Mouse (Mus musculus): ENCODE measurements around the gene Wdr45. TPM values are rescaled to one million over a fixed set of nuclear protein-coding genes. Genes with fewer than 3 reads are reported as not detected.

Wdr45 gene
- total RNA-seq, 2 experiments from 2014 or later: 27.2 to 32.0 TPM

DNA sequence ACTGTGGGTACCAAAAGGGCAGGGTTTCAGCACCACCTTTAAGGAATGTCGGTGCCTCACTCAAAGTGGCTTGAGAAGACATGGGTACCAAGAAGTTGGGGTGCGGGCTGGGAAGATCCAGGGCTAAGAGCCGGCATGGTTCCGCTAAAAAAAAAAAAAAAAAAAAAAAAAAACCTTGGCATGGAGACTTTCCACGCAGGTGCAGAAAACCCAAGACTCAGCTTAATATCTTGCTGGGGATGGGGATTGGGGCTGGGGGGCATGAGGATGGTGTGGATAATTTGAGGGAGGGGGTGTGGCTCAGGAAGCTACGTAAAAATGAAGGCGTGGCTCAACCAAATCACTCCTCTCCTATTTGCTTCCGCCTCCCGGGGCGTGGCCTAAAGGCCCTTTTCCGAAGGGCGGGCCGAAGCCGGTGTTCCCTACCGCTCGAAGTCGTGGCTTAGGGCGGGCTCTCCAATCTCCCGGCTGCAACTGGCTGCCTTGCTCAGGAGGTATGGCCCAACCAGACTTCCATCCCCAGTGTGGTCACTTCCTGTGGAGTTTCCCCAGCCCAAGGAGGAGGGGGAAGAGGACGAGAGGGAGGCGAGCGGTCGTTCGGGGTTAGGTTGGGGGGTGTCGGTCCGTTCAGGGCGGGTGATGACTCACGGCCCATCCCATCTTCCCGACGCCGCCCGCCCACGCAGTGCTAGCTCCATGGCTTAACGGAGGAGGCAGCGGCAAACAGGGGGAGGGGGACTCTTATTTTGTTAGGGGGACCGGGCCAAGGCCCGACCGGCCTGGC, 48.2 kb downstream of the Wdr45 start, which contains the start of gene Tfe3:
TSS of gene Tfe3 (plus strand) at position 424 of the 784 bp plus-strand sequence.
- DNase-seq: peak; percentile 75 to 90
- intact Hi-C loops (cut with DNase I): no loop called here

DNA sequence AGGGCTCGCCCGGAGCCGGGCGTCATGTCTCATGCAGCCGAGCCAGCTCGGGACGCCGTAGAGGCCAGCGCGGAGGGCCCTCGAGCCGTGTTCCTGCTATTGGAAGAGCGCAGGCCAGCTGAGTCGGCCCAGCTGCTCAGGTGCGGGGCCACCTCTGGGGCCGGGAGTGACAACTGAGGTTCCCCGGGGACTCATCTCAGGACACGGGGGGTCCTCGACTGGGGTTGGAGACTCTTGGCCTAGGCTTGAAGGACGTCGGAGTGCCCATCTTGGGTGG, 48.7 kb downstream of the Wdr45 start:
- no peak for DNase-seq
- intact Hi-C loops (cut with DNase I): no loop called here

DNA sequence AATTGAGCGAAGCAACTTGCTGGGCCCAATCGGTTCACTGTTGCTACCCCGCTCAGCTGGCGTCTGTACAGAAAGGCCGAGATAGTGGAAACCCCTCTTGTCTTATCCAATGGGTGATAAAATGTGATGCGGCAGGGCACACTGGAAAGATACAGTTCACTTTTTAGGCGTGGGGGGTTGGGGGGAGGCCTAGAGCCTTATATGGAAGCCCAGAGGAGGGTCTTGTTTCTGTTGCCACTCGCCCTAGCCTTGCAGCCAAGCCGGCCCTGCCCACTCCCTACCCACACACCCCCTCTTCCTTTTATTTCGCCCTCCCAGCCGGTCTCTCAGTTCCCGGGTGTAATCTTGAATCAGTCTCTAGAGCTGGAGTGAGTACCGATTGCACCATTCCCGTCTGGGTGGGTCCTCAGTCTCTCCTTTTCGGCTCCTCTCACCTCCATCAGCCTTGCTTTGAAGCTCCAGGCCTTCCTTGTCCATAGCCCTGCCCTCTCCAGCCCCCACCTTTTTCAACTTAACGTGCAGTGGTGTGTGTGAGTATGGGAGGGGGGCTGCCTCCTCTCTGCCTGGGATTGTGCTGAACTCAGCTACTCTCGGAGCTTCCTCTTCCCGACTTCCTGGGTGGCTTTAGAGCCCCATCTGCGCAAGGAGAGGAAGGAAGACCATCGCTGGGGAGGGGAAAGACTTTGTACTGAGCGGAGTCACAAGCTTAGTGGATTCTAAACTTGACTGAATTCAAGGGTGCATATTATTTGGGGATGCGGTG, 49.7 kb downstream of the Wdr45 start:
- DNase-seq: no peak
- intact Hi-C loops (cut with DNase I): no loop called here

DNA sequence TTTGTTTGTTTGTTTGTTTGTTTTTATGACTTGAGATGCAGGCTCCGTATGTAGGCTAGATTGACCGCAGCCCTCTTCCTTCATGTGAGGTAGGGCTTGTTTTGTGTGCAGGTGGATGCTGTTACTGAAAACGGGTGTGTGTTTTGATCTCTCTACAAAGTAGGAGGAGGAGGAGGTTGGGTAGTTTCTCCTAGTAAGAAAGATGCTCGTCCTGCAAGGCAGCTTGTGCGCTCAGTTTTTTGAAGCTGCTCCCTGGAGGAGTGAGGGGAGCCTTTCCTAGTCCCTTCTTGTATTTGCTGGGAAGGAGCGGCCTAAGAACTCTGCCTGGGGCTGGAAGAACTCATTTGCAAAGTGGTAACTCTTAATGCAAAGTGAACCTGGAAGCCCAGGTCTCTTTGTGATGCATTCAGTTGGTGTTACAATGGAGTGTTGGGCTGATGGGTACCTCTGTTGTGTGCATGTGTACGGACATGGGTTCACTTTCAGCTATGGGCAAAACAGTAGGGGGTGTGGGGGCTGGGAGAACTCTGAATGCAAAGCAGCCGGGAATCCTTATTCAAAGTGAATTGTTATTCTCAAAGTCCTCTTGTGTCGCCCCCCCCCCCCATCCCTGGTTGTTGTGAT, 50.6 kb downstream of the Wdr45 start:
- no peak for DNase-seq
- intact Hi-C loops (cut with DNase I): no loop called here

DNA sequence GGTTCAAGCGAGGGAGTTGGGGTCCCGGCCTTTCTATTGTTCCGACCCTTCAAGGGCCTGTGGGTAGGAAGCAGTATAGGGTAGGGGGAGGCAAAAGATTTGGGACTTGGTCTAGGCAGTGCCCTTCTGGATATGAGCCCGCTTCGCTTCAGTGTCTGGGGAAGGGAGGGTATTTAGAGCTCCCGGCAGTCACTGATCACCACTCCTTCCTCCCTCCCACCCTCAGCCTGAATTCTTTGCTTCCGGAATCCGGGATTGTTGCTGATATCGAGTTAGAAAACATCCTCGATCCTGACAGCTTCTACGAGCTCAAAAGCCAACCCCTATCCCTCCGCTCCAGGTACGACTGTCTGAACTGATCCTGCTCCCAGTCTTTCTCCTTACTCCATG, 51.1 kb downstream of the Wdr45 start:
- no peak for DNase-seq
- intact Hi-C loops (cut with DNase I): no loop called here

DNA sequence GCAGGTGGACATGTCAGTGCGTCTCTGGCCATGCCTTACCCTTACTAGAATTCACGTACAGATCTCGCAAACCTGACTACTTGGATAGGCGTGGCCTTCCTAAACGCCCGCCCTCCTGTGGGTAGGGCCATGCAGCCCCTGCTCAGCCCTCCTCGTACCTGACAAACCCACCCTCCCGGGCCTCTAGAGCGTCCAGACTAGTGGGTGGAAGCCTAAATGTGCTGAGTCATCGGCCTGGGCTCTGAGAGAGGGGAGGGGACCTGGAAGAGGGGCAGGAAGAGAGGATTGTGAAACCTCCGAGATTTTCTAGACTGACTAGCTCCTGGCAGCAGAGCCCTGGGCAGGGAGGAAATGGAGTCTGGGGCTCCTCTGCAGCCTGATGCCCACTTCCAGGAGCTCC, 51.6 kb downstream of the Wdr45 start:
- DNase-seq: peak; percentile 9 to 25
- intact Hi-C loops (cut with DNase I): no loop called here

DNA sequence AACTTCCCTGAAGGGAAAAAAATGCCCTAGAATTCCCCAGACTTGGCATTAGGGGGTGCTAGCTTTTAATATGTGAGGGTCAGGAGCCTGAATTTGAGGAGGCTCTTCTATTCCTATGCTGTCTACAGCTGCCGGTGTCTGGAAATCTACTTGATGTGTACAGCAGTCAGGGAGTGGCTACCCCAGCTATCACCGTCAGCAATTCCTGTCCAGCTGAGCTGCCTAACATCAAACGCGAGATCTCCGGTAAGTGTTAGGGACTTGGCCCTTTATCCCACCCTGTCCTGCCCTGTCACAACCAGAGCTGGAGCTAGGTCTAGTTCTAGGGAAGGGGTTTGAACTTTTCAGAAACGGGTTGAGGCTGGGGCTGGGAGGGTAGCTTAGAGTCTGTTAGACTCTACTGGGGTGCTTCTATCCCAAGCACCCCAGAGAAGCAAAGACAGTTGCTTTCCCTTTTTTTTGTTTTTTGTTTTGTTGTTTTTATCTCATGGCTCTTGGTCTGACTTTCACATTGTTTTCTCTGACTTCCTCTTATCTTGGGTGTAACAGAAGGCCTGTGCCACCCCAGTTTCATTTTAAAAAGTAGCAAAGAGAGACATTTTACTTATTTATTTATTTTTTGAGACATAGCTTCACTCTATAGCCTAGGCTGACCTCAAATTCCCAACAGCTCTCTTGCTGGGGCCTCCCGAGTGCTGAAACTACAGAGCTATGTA, 55.3 kb downstream of the Wdr45 start:
- intact Hi-C loops (cut with DNase I): loop anchor here (5.0 kb wide), 1 partner anchor 32 kb away; no protein-coding TSS in a partner anchor

DNA sequence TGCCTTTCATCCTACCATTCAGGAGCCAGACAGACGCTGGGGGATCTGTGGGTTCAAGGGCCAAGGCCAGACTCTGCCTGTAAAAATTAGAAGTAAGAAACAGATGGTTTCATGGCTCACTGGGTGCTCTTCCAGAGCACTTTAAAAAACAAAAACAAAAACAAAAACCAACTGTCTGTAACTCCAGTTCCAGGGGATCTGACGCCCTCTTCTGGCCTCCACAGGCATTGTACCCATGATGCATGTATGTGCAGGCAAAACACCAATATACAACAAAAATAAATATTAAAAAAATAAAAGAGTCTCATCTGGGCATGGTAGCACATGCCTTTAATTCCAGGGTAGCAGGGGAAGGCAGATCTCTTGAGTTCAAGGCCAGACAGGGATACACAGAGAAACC, 58.6 kb downstream of the Wdr45 start:
- no peak for DNase-seq

More for the DNA sequence above, 55.3 kb downstream of the Wdr45 start:
- no peak for DNase-seq

DNA sequence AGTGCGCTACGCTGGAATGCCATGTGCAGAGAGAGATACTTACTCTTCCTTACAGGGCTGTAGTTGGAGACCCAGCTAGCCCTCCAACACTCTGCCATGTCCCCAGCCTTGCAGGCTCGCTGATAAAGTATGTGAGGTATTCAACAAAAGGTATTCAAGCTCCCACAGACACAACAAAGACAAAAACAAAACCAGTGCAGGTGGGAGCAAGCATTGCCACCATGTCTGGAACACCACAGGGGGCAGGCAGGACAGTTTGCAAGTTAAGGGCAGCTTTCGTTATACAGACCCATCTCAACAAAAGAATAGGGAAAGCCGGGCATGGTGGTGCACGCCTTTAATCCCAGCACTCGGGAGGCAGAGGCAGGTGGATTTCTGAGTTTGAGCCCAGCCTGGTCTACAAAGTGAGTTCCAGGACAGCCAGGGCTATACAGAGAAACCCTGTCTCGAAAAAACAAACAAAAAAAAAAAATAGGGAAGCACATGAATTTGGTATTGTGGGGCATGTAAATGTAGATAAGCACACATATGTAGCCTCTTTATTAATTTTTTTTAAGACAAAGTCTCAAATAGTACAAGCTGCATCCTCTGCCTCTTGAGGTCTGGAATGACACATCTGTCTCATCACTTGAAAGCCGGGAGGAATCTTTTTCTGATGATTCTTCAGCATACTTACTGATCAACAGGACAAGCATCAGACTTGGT, 61.5 kb downstream of the Wdr45 start:
- DNase-seq: no peak
- intact Hi-C loops (cut with DNase I): no loop called here

More for the DNA sequence above, 58.6 kb downstream of the Wdr45 start:
- intact Hi-C loops (cut with DNase I): loop anchor here (5.0 kb wide), 1 partner anchor 35 kb away; no protein-coding TSS in a partner anchor

DNA sequence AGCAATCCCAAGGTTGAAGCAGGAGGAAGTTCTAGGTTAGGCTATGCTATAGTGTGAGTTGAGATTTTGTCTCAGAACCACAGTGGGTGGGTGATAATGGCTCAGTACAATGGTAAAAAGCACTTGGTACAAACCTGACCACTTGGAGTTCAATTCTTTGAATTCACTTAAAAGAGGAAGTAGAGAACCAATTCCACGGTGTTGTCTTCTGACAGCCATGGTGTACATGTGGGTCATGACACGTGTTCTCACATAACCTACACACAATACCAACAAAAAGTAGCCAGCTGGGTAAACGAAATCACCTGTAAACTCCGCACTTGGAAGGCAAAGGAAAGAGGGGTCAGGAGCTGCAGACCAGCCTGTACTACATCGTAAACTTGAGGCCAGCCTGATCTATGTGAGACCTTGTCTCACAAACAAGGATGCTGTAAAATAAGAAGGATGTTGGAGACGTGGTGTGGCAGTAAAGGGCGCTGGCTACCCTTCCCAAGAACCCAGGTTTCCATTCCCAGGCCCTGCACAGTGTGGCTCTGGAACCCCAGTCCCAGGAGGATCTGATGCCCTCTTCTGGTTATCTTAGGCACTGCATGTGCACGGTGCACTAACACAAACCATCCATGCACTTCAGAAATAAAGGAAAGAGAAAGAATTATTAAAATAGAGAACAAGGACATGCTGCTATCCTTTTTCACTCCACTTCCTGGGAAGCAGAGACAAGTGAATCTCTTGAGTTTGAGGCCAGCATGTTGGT, 62.4 kb downstream of the Wdr45 start:
- DNase-seq: peak in 1 of 2 experiments; percentile 45
- intact Hi-C loops (cut with DNase I): no loop called here

Other genes starting within 250 kb of the Wdr45 start
- gene Foxp3, start 140.7 kb upstream of the Wdr45 start, total RNA-seq (2021): under 1 TPM in 1 of 2 experiments, not detected in 1; 0.18 TPM
- gene Ppp1r3f, start 140.1 kb upstream of the Wdr45 start, total RNA-seq (2021): 1 to 10 TPM; 2.0 TPM
- 10 to 100 TPM in 1 of 2 experiments, 1 to 10 TPM in 1; 9.8 to 11.5 TPM for gene Ccdc22, start 108.8 kb upstream of the Wdr45 start, total RNA-seq (2021)
- not detected for gene Cacna1f, start 107.2 kb upstream of the Wdr45 start, total RNA-seq (2021)
- gene Syp, start 75.9 kb upstream of the Wdr45 start, total RNA-seq (2021): 1 to 10 TPM; 1.1 TPM
- gene Prickle3, start 57.1 kb upstream of the Wdr45 start, total RNA-seq (2021): 10 to 100 TPM; 23.1 to 24.9 TPM
- gene Plp2, start 42.9 kb upstream of the Wdr45 start, total RNA-seq (2021): 10 to 100 TPM; 28.0 to 43.2 TPM
- 10 to 100 TPM; 18.8 to 20.6 TPM for gene Magix, start 33.1 kb upstream of the Wdr45 start, total RNA-seq (2021)
- gene Gpkow, start 17.2 kb upstream of the Wdr45 start, total RNA-seq (2021): 10 to 100 TPM; 11.2 to 12.9 TPM
- gene Gm45208, start 7.9 kb downstream of the Wdr45 start, total RNA-seq (2021): not detected
- gene Praf2, start 14.1 kb downstream of the Wdr45 start, total RNA-seq (2021): 1 to 10 TPM; 3.8 to 4.9 TPM
- gene Ccdc120, start 36.6 kb downstream of the Wdr45 start, total RNA-seq (2021): 1 to 10 TPM in 1 of 2 experiments, under 1 TPM in 1; 0.81 to 1.2 TPM
- 1 to 10 TPM; 8.0 to 8.1 TPM for gene Tfe3, start 48.2 kb downstream of the Wdr45 start, total RNA-seq (2021)
- 10 to 100 TPM; 17.3 to 19.2 TPM for gene Gripap1, start 75.4 kb downstream of the Wdr45 start, total RNA-seq (2021)
- under 1 TPM; 0.15 to 0.20 TPM for gene Kcnd1, start 108.0 kb downstream of the Wdr45 start, total RNA-seq (2021)
- gene Otud5, start 127.0 kb downstream of the Wdr45 start, total RNA-seq (2021): 10 to 100 TPM; 14.6 to 16.6 TPM
- 1 to 10 TPM in 1 of 2 experiments, under 1 TPM in 1; 0.99 to 1.8 TPM for gene Pim2, start 163.9 kb downstream of the Wdr45 start, total RNA-seq (2021)
- 1 to 10 TPM; 8.4 to 8.8 TPM for gene Slc35a2, start 169.7 kb downstream of the Wdr45 start, total RNA-seq (2021)
- gene Pqbp1, start 184.9 kb downstream of the Wdr45 start, total RNA-seq (2021): 10 to 100 TPM; 21.2 to 22.0 TPM
- 10 to 100 TPM; 35.3 to 39.1 TPM for gene Timm17b, start 185.0 kb downstream of the Wdr45 start, total RNA-seq (2021)
- gene Gm10491, start 193.5 kb downstream of the Wdr45 start, total RNA-seq (2021): not detected
- gene Gm10490, start 195.2 kb downstream of the Wdr45 start, total RNA-seq (2021): not detected
- gene Pcsk1n, start 205.5 kb downstream of the Wdr45 start, total RNA-seq (2021): not detected
- not detected for gene Eras, start 214.3 kb downstream of the Wdr45 start, total RNA-seq (2021)
- gene Hdac6, start 233.6 kb downstream of the Wdr45 start, total RNA-seq (2021): 1 to 10 TPM; 4.3 to 4.9 TPM